Mouse (Mus musculus) liver, adult 2 months (tissue): ENCODE data around the gene Tbx4. TPM values are rescaled to one million over a fixed set of nuclear protein-coding genes. Genes with fewer than 3 reads are reported as not detected.

Source experiments
- DNase-seq: peaks from one replicate; pipeline ENCODE4 v3.0.0-alpha.2; 2011; ENCODE audit warnings: low read depth, low spot score; ENCODE audit errors: extremely low read depth
- H3K27ac ChIP-seq: fragments of 200-500 bp; replicated peaks from 2 replicates; pipeline ENCODE4 v1.5.1; 2012; ENCODE audit warnings: low read depth, mild to moderate bottlenecking, control low read depth, inconsistent platforms, low read length; ENCODE audit not compliant: insufficient read depth
- H3K27me3 ChIP-seq: fragments of 200-500 bp; 2 replicates; pipeline ENCODE4 v1.6.1; 2012; ENCODE audit warnings: mild to moderate bottlenecking, moderate library complexity, low read length, inconsistent platforms; ENCODE audit not compliant: control insufficient read depth, insufficient read depth
- H3K36me3 ChIP-seq: fragments of 200-500 bp; 2 replicates; pipeline ENCODE4 v1.6.1; 2012; ENCODE audit warnings: low read length, inconsistent platforms; ENCODE audit not compliant: control insufficient read depth, insufficient read depth
- H3K4me1 ChIP-seq: fragments of 200-500 bp; 2 replicates; pipeline ENCODE4 v1.6.1; 2011; ENCODE audit warnings: low read length; ENCODE audit not compliant: control insufficient read depth, insufficient read depth
- H3K4me3 ChIP-seq: fragments of 200-500 bp; 2 replicates; pipeline ENCODE4 v1.5.1; 2011; ENCODE audit warnings: low read depth, mild to moderate bottlenecking, control low read depth, low read length, moderate library complexity; ENCODE audit not compliant: insufficient read depth
- H3K79me2 ChIP-seq: fragments of 200-500 bp; 2 replicates; pipeline ENCODE4 v1.6.1; 2012; ENCODE audit warnings: inconsistent platforms, mild to moderate bottlenecking, low read length, moderate library complexity; ENCODE audit not compliant: control insufficient read depth, insufficient read depth
- H3K9ac ChIP-seq: fragments of 200-500 bp; 2 replicates; pipeline ENCODE4 v1.6.1; 2012; ENCODE audit warnings: low read depth, mild to moderate bottlenecking, control low read depth, inconsistent platforms, low read length
- CTCF ChIP-seq: fragments of 200-500 bp; IDR thresholded peaks from 2 replicates; pipeline ENCODE4 v1.5.1; 2011; ENCODE audit warnings: low read depth, low read length, control low read depth
- POLR2A ChIP-seq: fragments of 200-500 bp; IDR thresholded peaks from 2 replicates; pipeline ENCODE4 v1.6.1; 2011; ENCODE audit warnings: low read length, control low read depth; ENCODE audit not compliant: insufficient read depth; ENCODE audit errors: extremely low read depth
- WGBS: fragments of 180-500 bp; shearing (Covaris S2); methylation state at CpG from one replicate; pipeline ENCODE4 v1.1.7; 2018; 5-methylcytosine and 5-hydroxymethylcytosine counted together
- polyA plus RNA-seq: library from polyadenylated mRNA; depleted of rRNA; stranded (reverse); fragments of >200 nt; gene quantifications from 2 replicates; pipeline ENCODE4 v1.2.3, GENCODE M21; 2012
- total RNA-seq: library from RNA; depleted of rRNA; stranded (reverse); fragments of >200 nt; gene quantifications from 2 replicates; pipeline ENCODE4 v1.2.3, GENCODE M21; 2014

The Tbx4 gene
- total and polyA plus RNA-seq, 2 experiments: 0.02 TPM; not detected in 1

- DNase-seq: peak; percentile 83
- H3K36me3 ChIP-seq: no peaks in the 10 kb centered on the region
- 4% methylated on average over 21 of the region's 21 CpGs for WGBS
- no peak overlapping the region for H3K27ac ChIP-seq
- peaks cover 2% of the 10 kb centered on the region; the same call in 1 of the 2 replicates for H3K4me1 ChIP-seq
- no peaks in the 10 kb centered on the region for H3K27me3 ChIP-seq
- no peak overlapping the region for H3K9ac ChIP-seq
- TF ChIP-seq CTCF (peak; percentile 78), POLR2A (no peak)
- H3K79me2 ChIP-seq: no peaks in the 10 kb centered on the region
- no peak overlapping the region for H3K4me3 ChIP-seq
These were observed 37.2 kb upstream of the Tbx4 start for GRCm38 (mm10) chr11:85849037-85849436.

DNA sequence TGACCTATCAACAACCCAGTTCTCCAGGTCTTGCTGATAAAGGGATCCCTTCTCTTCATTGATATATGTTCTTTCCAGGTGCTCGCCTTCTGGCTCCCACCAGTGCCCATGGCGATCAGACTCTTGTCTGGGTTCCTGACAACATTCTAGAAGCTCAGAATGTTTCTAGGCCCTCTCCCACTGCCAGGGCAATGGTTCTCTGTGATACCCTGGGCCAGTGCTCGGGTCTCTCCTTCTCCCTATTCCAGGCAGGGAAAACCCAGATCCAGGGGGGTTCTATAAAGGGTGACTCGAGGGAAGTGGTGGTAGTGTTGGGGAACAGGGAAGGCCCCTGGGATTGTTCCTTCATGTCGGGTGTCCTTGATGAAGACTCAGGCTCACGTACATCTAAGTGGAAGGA lies 36.0 kb upstream of the Tbx4 start, which contains the start of gene Gm11444:
TSS of gene Gm11444 (minus strand) at position 101 of the 400 bp plus-strand sequence.
- 85% methylated on average over 6 of the region's 6 CpGs for WGBS

DNA sequence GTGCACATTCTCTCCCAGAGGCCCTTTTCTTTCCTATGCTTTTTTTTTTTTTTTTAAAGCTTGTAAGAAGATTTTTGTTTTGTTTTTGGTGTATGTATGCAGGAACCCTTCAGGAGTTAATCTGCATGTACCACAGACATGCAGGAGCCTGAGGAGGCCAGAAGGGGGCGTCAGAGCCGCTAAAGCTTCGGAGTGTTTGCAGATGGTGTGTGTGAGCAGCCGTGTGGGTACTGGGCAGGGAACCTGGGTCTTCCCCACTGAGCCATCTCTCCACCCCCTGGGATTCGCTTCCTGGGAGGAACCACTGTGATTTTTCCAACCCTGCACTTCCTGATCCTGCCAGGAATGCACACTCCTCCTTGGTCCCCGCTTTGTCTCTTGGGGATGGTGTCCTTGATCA lies 35.5 kb upstream of the Tbx4 start:
- Histone ChIP-seq H3K36me3 (no peaks in the 10 kb centered on the region), H3K4me1 (no peaks in the 10 kb centered on the region), H3K79me2 (no peaks in the 10 kb centered on the region), H3K27ac (no peak overlapping the region), H3K4me3 (no peak overlapping the region), H3K9ac (no peak overlapping the region), H3K27me3 (no peaks in the 10 kb centered on the region)
- DNase-seq: no peak
- WGBS: 44% methylated on average over 6 of the region's 6 CpGs
- TF ChIP-seq CTCF (peak; percentile 37; the same call in 1 of the 2 replicates), POLR2A (no peak)

More for the DNA sequence above, 36.0 kb upstream of the Tbx4 start, which contains the start of gene Gm11444:
- Histone ChIP-seq H3K27me3 (no peaks in the 10 kb centered on the region), H3K27ac (no peak within 1 kb of the TSS), H3K36me3 (no peaks in the 10 kb centered on the region), H3K4me1 (no peaks in the 10 kb centered on the region), H3K9ac (no peak within 1 kb of the TSS), H3K4me3 (no peak within 1 kb of the TSS), H3K79me2 (no peaks in the 10 kb centered on the region)
- TF ChIP-seq POLR2A: no peak
- TF ChIP-seq CTCF: no peak
- DNase-seq: no peak

DNA sequence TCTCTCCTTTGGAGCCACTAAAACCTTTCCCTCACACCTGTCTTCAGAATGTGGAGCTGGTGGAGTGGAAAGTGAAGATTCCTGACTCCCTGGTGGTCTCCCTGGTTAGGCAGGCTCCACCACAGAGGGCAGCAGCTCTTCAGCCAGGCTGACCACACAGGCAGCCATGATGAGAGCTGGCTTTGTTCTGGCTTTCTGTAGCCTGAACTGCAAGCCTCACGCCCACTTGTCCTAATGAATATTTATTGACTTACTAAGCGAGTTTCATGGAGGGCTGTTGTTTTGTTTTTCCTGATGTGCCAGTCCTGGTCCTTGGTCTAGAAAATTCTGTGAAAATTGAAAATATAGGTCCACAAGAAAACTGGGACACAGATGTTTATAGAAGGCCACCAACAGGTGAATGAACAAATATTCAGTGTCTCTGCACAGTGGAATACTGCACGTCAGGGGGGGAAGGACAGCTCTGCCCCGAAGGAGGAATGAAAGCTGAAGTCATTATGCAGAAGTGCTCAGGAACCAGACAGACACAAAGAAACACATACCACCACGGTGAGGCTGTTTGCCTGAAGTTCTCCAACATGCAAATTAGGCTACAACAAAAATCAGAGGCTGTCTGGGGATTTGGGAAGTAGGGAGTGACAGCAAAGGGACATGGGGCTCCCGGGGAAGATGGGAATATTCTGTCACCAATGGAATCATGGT lies 28.1 kb upstream of the Tbx4 start:
- Histone ChIP-seq H3K27ac (no peak overlapping the region), H3K36me3 (no peaks in the 10 kb centered on the region), H3K4me1 (no peaks in the 10 kb centered on the region), H3K79me2 (no peaks in the 10 kb centered on the region), H3K9ac (no peak overlapping the region), H3K27me3 (no peaks in the 10 kb centered on the region), H3K4me3 (no peak overlapping the region)
- TF ChIP-seq POLR2A (no peak), CTCF (no peak)
- DNase-seq: no peak
- WGBS: 46% methylated on average over 6 of the region's 6 CpGs

GRCm38 (mm10) chr11:85864363-85864762 lies 21.9 kb upstream of the Tbx4 start:
- DNase-seq: no peak
- WGBS: 38% methylated on average over 7 of the region's 7 CpGs
- H3K27ac ChIP-seq: no peak overlapping the region
- H3K9ac ChIP-seq: no peak overlapping the region
- TF ChIP-seq CTCF (peak; percentile 48), POLR2A (no peak)
- no peaks in the 10 kb centered on the region for H3K79me2 ChIP-seq
- H3K36me3 ChIP-seq: no peaks in the 10 kb centered on the region
- H3K4me1 ChIP-seq: no peaks in the 10 kb centered on the region
- no peaks in the 10 kb centered on the region for H3K27me3 ChIP-seq
- H3K4me3 ChIP-seq: no peak overlapping the region

DNA sequence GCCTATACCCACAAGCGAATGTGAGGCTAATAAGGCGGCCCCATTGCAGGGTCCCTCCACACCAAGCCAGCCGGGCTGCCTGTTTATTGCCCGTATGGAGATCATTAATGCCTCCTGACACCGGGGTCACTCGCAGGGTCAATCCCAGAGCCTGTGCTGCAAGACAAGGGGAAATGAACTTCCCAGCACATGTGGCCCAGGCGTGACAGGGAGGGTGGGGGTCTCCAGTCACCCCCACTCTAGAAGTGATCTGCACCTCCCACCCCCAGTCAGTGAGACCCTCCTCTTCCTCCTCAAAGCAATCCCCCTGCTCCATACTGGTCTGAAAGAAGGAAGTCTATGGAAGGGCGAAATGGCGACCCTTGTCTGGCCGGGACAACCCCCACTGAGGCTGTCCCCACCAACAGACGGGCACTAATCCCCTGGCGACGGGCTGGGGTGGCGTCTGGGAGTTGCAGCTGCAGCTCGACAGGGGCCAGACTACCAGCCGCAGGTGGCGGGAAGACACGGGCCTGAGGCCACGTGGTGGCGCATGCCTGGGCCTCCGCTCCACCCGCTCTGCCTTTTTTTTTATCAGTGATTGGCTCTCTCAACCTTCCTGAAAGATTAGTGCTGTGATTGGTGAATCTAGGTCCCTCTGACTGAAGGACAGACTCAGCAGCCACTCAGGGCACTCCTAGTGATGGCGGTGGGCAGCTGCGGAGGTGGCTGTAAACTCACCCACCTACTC lies 10.0 kb upstream of the Tbx4 start:
- Histone ChIP-seq H3K27ac (no peak overlapping the region), H3K36me3 (no peaks in the 10 kb centered on the region), H3K4me3 (no peak overlapping the region), H3K27me3 (peaks cover 13% of the 10 kb centered on the region; the same call in 1 of the 2 replicates), H3K4me1 (no peaks in the 10 kb centered on the region), H3K79me2 (no peaks in the 10 kb centered on the region), H3K9ac (no peak overlapping the region)
- TF ChIP-seq CTCF (no peak), POLR2A (no peak)
- no peak for DNase-seq
- WGBS: 78% methylated on average over 24 of the region's 24 CpGs
